Mouse (Mus musculus) embryonic facial prominence, embryonic 10.5 days (tissue): ENCODE results near the gene Acot1. TPM values are rescaled to one million over a fixed set of nuclear protein-coding genes. Genes with fewer than 3 reads are reported as not detected.
"Not testable (repeated sequence)": the region's sequence is repeated elsewhere in the genome, so short reads cannot be mapped to it uniquely, and the experiment has no call there.

ENCODE experiments used
- DNase-seq: peaks from one replicate; pipeline ENCODE4 v3.0.0-alpha.2; 2017; ENCODE audit warnings: low spot score
- H3K27ac ChIP-seq: fragments of 300-500 bp; sonication (generic); replicated peaks from 2 replicates; pipeline ENCODE4 v1.5.1; 2016; ENCODE audit warnings: mild to moderate bottlenecking
- H3K27me3 ChIP-seq: fragments of 300-500 bp; sonication (generic); replicated peaks from 2 replicates; pipeline ENCODE4 v1.6.1; 2016; ENCODE audit warnings: low read depth, mild to moderate bottlenecking; ENCODE audit not compliant: poor library complexity, severe bottlenecking
- H3K36me3 ChIP-seq: fragments of 300-500 bp; sonication (generic); replicated peaks from 2 replicates; pipeline ENCODE4 v1.6.1; 2016; ENCODE audit warnings: mild to moderate bottlenecking, moderate library complexity
- H3K4me1 ChIP-seq: fragments of 300-500 bp; sonication (generic); 2 replicates; pipeline ENCODE4 v1.6.1; 2016
- H3K4me3 ChIP-seq: fragments of 300-500 bp; sonication (generic); 2 replicates; pipeline ENCODE4 v1.5.1; 2016; ENCODE audit warnings: mild to moderate bottlenecking, moderate library complexity
- H3K9me3 ChIP-seq: fragments of 300-500 bp; sonication (generic); 2 replicates; pipeline ENCODE4 v1.6.1; 2016; ENCODE audit warnings: mild to moderate bottlenecking
- WGBS: fragments of 180-500 bp; shearing (Covaris S2); methylation state at CpG from one replicate; pipeline ENCODE4 v1.1.7; 2016; 5-methylcytosine and 5-hydroxymethylcytosine counted together
- polyA plus RNA-seq: library from polyadenylated mRNA; unstranded; fragments of >200 nt; fragmentation: Nextera tagmentation; extraction: Ambion mirVana; gene quantifications from 2 replicates; pipeline ENCODE4 v1.2.1, GENCODE M21; 2016

The Acot1 gene
- polyA plus RNA-seq, 1 experiment from 2014 or later, result 29.6 TPM

- H3K36me3 ChIP-seq, H3K27ac ChIP-seq, H3K4me3 ChIP-seq, DNase-seq, H3K27me3 ChIP-seq, H3K4me1 ChIP-seq: not testable (repeated sequence)
- peaks cover 11% of the 10 kb centered on the region; the same call in 1 of the 2 replicates for H3K9me3 ChIP-seq
- WGBS, result 88% methylated on average over 8 of the region's 8 CpGs
Observed at GRCm38 (mm10) chr12:83999237-83999636, 10.1 kb upstream of the Acot1 start.

GRCm38 (mm10) chr12:84000418-84000817 lies 8.9 kb upstream of the Acot1 start:
- Histone ChIP-seq H3K4me1 (no peaks in the 10 kb centered on the region), H3K27me3 (no peaks in the 10 kb centered on the region), H3K4me3 (no peak overlapping the region), H3K27ac (no peak overlapping the region), H3K9me3 (peaks cover 11% of the 10 kb centered on the region; the same call in 1 of the 2 replicates), H3K36me3 (no peaks in the 10 kb centered on the region)
- 91% methylated on average over 3 of the region's 3 CpGs for WGBS
- no peak for DNase-seq

DNA sequence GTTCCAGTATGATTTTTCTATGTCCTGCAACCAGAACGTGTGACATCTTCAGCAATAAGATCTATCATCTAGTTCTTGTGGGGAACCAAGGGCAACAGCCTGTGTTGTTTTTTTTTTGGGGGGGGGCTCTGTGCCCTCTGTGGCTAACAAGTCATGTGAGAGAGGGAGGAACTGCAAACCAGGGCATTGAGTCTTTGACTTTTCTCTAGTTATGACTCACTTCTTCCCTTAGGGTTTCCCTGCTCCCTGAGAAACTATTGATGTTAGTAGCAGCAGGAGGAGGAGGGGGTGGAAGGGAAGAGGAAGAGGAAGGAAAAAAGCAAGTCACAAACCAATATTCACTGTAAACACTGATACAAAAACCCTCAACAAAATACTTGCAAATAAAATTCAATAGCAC lies 5.4 kb upstream of the Acot1 start:
- 86% methylated on average over 1 of the region's 1 CpGs for WGBS
- no peak for DNase-seq
- no peaks in the 10 kb centered on the region for H3K36me3 ChIP-seq
- no peak overlapping the region for H3K27ac ChIP-seq
- peaks cover 3% of the 10 kb centered on the region for H3K4me1 ChIP-seq
- 0 out of 2 replicates have a peak, but pooled peaks cover 5% of the 10 kb centered on the region for H3K27me3 ChIP-seq
- peaks cover 7% of the 10 kb centered on the region; the same call in 1 of the 2 replicates for H3K9me3 ChIP-seq
- H3K4me3 ChIP-seq, result no peak overlapping the region

DNA sequence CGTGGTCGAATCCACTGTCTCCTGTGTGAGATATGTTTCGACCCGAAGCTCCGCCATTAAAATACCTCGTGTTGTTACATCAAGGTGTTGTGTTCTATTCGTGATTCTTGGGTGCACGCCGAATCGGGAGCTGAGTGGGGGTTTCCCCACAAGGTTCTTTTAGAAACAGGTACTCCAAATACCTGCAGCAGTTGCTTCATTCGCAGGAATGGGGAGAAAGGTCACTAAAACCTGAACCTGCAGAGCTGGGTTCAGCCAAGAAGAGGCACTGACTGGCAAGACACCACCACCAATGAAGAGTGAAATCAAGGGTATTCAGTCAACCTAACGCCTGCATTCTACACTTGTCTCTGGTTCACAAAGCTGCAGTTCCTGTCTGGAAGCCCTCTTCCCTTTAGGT lies 1.0 kb upstream of the Acot1 start:
- H3K27me3 ChIP-seq, result 0 out of 2 replicates have a peak, but pooled peaks cover 6% of the 10 kb centered on the region
- no peak for DNase-seq
- H3K4me3 ChIP-seq, result no peak overlapping the region
- peak overlapping the region; percentile 81 for H3K27ac ChIP-seq
- H3K36me3 ChIP-seq, result no peaks in the 10 kb centered on the region
- H3K9me3 ChIP-seq, result no peaks in the 10 kb centered on the region
- 90% methylated on average over 12 of the region's 12 CpGs for WGBS
- H3K4me1 ChIP-seq, result peaks cover 19% of the 10 kb centered on the region

DNA sequence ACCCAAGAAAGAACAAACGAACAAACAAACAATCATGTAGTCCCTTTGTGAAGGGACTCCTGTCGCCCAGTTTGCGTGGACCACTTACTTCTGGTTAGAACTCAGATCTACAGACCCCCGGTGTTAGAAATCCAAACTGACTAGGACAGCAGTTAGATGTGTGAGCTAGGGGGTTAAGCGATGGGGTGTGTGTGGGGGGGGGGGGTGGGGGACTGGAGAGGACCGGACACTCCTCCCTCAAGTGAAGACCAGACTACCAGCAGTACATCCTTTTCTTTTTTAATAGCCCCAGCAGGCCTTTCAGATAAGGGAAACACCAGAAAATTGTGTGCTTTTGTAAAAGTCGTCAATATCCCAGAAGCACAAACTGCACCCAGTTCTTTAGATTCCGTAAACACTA lies 561 bp upstream of the Acot1 start:
- Histone ChIP-seq H3K9me3 (no peaks in the 10 kb centered on the region), H3K4me3 (peak overlapping the region; percentile 58), H3K4me1 (peaks cover 19% of the 10 kb centered on the region), H3K36me3 (no peaks in the 10 kb centered on the region), H3K27me3 (0 out of 2 replicates have a peak, but pooled peaks cover 6% of the 10 kb centered on the region), H3K27ac (peak overlapping the region; percentile 81)
- no peak for DNase-seq
- 68% methylated on average over 8 of the region's 8 CpGs for WGBS

- peaks cover 2% of the 10 kb centered on the region for H3K36me3 ChIP-seq
- peaks cover 19% of the 10 kb centered on the region for H3K4me1 ChIP-seq
- H3K4me3 ChIP-seq, result peak overlapping the region; percentile 58
- DNase-seq, result no peak
- 85% methylated on average over 3 of the region's 3 CpGs for WGBS
- 0 out of 2 replicates have a peak, but pooled peaks cover 6% of the 10 kb centered on the region for H3K27me3 ChIP-seq
- no peaks in the 10 kb centered on the region for H3K9me3 ChIP-seq
- H3K27ac ChIP-seq, result no peak overlapping the region
Observed at GRCm38 (mm10) chr12:84010201-84010600, 911 bp downstream of the Acot1 start.

DNA sequence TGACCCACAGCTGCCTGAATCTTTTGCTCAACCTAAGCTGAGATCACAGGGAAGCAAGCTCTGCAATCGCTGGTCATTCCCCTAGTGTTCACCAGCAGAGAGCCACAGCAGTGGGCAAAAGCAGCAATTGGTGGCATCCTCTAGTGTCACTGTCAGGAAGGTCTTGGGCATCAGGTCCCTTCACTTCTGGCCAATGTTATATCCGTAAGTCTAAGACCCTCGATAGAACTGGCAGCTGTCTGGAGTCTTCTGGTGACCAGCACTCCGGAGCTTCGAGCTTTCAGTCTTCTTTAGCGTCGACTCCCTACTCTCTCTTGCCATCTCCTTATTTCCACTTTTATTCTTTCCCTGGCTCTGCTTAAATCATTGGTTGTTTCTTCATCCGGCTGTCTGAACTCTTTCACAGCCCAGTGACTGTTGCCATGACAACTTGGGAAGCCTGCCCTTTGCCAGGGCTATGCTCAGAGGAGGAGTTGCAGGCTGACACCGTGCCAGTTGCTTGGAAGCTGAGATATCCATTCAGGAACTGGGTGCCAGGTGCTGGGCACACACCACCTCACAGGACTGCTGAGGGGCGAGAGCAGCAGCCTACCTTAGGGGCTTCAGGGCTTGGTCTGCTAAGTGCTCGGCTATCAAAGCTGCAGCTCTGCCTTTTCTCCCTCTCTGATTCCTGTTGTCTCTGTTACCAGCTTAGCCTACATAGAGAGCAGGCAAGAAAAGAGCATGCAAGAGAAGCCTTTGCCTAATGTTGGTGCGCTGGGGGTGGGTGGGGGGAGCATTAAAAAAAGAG lies 2.2 kb downstream of the Acot1 start:
- H3K27ac ChIP-seq, result no peak overlapping the region
- H3K36me3 ChIP-seq, result peaks cover 9% of the 10 kb centered on the region
- DNase-seq, result peak; percentile 43
- H3K4me1 ChIP-seq, result peaks cover 19% of the 10 kb centered on the region
- WGBS, result 58% methylated on average over 12 of the region's 12 CpGs
- peak overlapping the region; percentile 22; the same call in 1 of the 2 replicates for H3K4me3 ChIP-seq
- H3K27me3 ChIP-seq, result 0 out of 2 replicates have a peak, but pooled peaks cover 6% of the 10 kb centered on the region
- H3K9me3 ChIP-seq, result no peaks in the 10 kb centered on the region

- no peak overlapping the region for H3K4me3 ChIP-seq
- no peak overlapping the region for H3K27ac ChIP-seq
- H3K4me1 ChIP-seq, result peaks cover 19% of the 10 kb centered on the region
- no peaks in the 10 kb centered on the region for H3K9me3 ChIP-seq
- 0 out of 2 replicates have a peak, but pooled peaks cover 6% of the 10 kb centered on the region for H3K27me3 ChIP-seq
- peaks cover 17% of the 10 kb centered on the region for H3K36me3 ChIP-seq
- 73% methylated on average over 6 of the region's 6 CpGs for WGBS
- no peak for DNase-seq
Observed at GRCm38 (mm10) chr12:84013130-84013529, 3.8 kb downstream of the Acot1 start.

DNA sequence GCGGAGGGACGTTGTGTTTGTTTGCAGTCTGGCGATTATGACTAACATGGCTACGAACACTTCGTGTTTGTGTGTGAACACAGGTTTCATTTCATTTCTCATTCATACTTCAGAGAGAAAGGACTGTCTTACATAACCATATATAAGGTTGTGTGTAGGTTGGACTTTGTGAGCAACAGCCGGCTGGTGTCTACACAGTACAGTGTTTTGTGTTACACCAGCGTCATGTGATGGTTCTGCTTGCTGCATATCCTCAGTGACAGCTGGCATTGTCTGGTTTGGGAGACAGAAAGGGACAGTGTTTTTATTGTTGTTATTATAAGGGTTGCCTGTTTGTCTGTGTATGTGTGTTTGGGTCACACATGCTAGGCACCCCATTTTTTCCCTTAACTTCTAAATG lies 4.4 kb downstream of the Acot1 start:
- H3K9me3 ChIP-seq, result no peaks in the 10 kb centered on the region
- peaks cover 18% of the 10 kb centered on the region for H3K4me1 ChIP-seq
- WGBS, result 94% methylated on average over 7 of the region's 7 CpGs
- H3K27ac ChIP-seq, result no peak overlapping the region
- no peak overlapping the region for H3K4me3 ChIP-seq
- peaks cover 17% of the 10 kb centered on the region for H3K36me3 ChIP-seq
- no peak for DNase-seq
- H3K27me3 ChIP-seq, result 0 out of 2 replicates have a peak, but pooled peaks cover 2% of the 10 kb centered on the region

GRCm38 (mm10) chr12:84020528-84020927 lies 11.2 kb downstream of the Acot1 start:
- WGBS, result 84% methylated on average over 7 of the region's 7 CpGs
- H3K4me1 ChIP-seq, DNase-seq, H3K4me3 ChIP-seq, H3K27me3 ChIP-seq, H3K9me3 ChIP-seq, H3K27ac ChIP-seq: not testable (repeated sequence)
- peaks cover 12% of the 10 kb centered on the region for H3K36me3 ChIP-seq

DNA sequence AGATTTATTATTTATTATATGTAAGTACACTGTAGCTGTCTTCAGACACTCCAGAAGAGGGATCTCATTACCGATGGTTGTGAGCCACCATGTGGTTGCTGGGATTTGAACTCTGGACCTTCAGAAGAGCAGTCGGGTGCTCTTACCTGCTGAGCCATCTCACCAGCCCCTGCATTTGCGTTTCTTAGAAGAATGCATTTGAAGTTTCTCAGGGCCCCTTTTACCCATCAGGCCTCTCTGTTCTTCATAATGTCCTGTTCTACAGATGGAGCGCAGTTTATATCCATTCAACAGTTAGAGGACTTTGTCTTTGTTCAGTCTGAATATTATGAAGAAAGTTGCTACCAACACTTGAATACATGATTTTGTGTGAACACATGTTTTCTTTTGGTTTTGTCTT lies 13.0 kb downstream of the Acot1 start:
- not testable (repeated sequence) for H3K9me3 ChIP-seq, H3K36me3 ChIP-seq
- 89% methylated on average over 4 of the region's 4 CpGs for WGBS

DNA sequence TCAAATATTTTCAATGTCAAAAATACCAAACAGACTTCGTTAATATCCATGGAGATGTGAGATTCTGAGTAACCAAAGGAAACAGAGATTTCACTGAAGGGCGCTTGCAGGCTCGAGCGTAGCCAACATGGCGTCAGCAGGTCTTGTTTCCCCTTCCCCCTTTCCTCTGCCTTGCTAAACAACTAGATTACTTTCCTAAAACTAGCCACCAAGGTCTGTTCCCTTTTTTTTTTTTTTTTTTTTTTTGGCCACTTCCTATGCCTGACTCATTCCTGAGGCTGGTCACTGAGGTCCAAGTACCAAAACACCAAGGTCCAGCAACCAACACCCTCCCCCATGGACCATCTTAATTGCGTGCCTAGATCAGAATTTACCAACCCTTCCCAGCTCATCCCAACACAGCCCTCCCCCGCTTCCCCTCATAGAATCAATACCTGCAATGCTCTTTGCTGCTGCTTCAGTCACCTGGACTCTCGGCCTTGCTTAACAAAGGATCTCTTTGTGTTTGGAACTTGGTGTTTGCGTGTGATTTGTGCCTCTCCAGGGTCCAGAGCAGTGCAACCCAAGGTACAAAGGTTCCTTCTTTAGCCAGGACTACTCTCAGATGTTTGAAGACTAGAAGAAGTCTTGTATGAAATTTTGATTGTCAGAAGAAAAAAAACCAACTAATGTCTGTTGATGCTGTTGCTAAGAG lies 13.9 kb downstream of the Acot1 start:
- 78% methylated on average over 9 of the region's 9 CpGs for WGBS
- H3K4me1 ChIP-seq, result no peaks in the 10 kb centered on the region
- no peak overlapping the region for H3K4me3 ChIP-seq
- no peaks in the 10 kb centered on the region; the same call in 1 of the 2 replicates for H3K36me3 ChIP-seq
- H3K27me3 ChIP-seq, result no peaks in the 10 kb centered on the region
- no peak overlapping the region for H3K27ac ChIP-seq
- DNase-seq, result no peak
- H3K9me3 ChIP-seq, result no peaks in the 10 kb centered on the region

More for the DNA sequence above, 13.0 kb downstream of the Acot1 start:
- not testable (repeated sequence) for H3K4me3 ChIP-seq, DNase-seq, H3K4me1 ChIP-seq, H3K27me3 ChIP-seq, H3K27ac ChIP-seq
